Mouse (Mus musculus) ES-Bruce4 (cell line): ENCODE data around the gene Lhx8. TPM values are rescaled to one million over a fixed set of nuclear protein-coding genes. Genes with fewer than 3 reads are reported as not detected.

Source experiments
- H3K27ac ChIP-seq: 2 replicates; pipeline ENCODE4 v1.5.1; 2012; ENCODE audit warnings: low read length, inconsistent platforms; ENCODE audit not compliant: insufficient read depth
- H3K27me3 ChIP-seq: 2 replicates; pipeline ENCODE4 v1.6.1; 2012; ENCODE audit warnings: mild to moderate bottlenecking, low read length, inconsistent platforms; ENCODE audit not compliant: control insufficient read depth, poor library complexity, insufficient read depth, severe bottlenecking
- H3K36me3 ChIP-seq: 2 replicates; pipeline ENCODE4 v1.6.1; 2012; ENCODE audit warnings: inconsistent platforms, mild to moderate bottlenecking, low read length, moderate library complexity; ENCODE audit not compliant: control insufficient read depth, poor library complexity, insufficient read depth, severe bottlenecking
- H3K4me1 ChIP-seq: one replicate; pipeline ENCODE4 v1.8.1; 2011; ENCODE audit warnings: low read length; ENCODE audit not compliant: control insufficient read depth, insufficient read depth
- H3K4me3 ChIP-seq: 2 replicates; pipeline ENCODE4 v1.5.1; 2011; ENCODE audit warnings: low read depth, mild to moderate bottlenecking, low read length
- H3K9ac ChIP-seq: 2 replicates; pipeline ENCODE4 v1.6.1; 2012; ENCODE audit warnings: low read depth, mild to moderate bottlenecking, inconsistent platforms; ENCODE audit not compliant: poor library complexity, severe bottlenecking
- H3K9me3 ChIP-seq: replicated peaks from 2 replicates; pipeline ENCODE4 v1.6.1; 2012; ENCODE audit warnings: mild to moderate bottlenecking, low read length, inconsistent platforms; ENCODE audit not compliant: control insufficient read depth, poor library complexity, insufficient read depth, severe bottlenecking
- CTCF ChIP-seq: IDR thresholded peaks from one replicate; pipeline ENCODE4 v1.8.1; 2011; ENCODE audit warnings: low read depth, low read length
- EP300 ChIP-seq: IDR thresholded peaks from 2 replicates; pipeline ENCODE4 v1.6.1; 2011; ENCODE audit warnings: low read depth, low read length; ENCODE audit not compliant: insufficient read depth
- POLR2A ChIP-seq: IDR thresholded peaks from one replicate; pipeline ENCODE4 v1.8.1; 2011; ENCODE audit warnings: low read length; ENCODE audit not compliant: insufficient read depth
- polyA plus RNA-seq: library from polyadenylated mRNA; stranded (reverse); fragments of >200 nt; gene quantifications from 2 replicates; pipeline ENCODE4 v1.2.4, GENCODE M21; 2011; ENCODE audit warnings: low read depth; ENCODE audit not compliant: missing spikeins, insufficient read depth, insufficient read length

Lhx8 gene
- polyA plus RNA-seq, 1 experiment = not detected

GRCm38 (mm10) chr3:154359231-154359630 lies 28.8 kb upstream of the Lhx8 start:
- Histone ChIP-seq H3K27me3 (no peaks in the 10 kb centered on the region), H3K4me1 (no peaks in the 10 kb centered on the region), H3K9me3 (no peaks in the 10 kb centered on the region), H3K4me3 (no peak overlapping the region), H3K36me3 (no peaks in the 10 kb centered on the region), H3K9ac (no peak overlapping the region), H3K27ac (no peak overlapping the region)
- TF ChIP-seq POLR2A (no peak), CTCF (no peak), EP300 (no peak)

DNA sequence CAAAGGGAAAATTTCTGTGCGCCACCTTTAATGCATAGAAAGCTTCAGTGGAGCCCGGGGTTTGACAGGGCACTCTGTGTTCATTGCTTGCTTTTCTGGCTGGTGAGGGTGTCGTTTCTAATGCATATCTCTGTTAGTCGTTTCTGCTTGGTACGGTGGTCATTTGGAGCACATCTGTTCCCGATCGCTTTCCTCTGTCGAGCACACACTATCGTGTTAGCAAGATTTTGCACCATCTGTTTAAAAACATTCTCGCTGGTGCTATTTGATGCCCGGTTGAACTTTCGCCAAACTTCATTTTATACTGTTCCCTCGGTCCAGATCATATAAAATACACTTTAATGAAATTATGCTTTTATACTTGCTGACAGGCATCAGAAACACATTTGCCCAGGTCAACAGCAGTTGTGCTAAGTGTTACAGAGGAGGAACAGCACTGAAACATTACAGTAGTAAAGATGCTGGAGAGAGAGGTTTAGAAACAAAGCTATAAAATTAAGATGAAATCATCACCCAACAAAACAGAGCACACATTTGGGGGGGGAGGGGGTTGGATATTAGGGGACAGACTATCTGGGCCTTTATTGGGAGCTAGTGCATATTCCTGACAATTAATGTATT lies 9.9 kb upstream of the Lhx8 start:
- Histone ChIP-seq H3K9ac (no peak overlapping the region), H3K27ac (no peak overlapping the region), H3K4me1 (no peaks in the 10 kb centered on the region), H3K9me3 (no peaks in the 10 kb centered on the region), H3K36me3 (no peaks in the 10 kb centered on the region), H3K4me3 (no peak overlapping the region), H3K27me3 (no peaks in the 10 kb centered on the region)
- TF ChIP-seq POLR2A = no peak
- TF ChIP-seq EP300 = no peak
- TF ChIP-seq CTCF = no peak

DNA sequence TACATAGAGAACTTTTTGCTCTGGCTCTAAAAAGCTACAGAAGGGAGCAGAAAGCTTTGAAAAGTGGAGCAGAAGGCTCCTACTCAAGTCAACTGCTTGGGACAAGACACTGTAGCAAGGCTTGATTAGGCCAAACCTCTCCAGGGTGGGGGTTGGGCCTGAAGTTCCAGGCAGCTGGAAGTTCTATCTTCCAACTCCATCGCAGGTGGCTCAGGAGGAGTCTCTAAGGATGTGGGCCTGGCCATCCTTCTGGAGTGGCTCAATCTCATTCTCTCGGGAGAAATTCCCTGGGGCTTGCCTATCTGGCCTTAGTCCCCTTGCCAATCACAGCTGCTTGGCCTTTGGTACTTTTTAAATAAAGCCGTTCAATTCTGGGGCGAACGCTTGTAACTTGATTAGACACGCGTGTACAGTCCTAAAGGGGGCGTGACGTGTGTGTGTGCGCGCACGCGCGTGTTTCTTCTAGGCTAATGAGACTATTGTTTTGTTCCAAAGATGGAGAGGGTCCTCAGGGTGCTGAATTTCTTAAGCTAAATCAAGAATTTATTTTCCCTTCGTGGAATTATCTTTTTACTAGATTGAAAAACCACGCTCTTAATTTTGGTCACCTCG lies 9.3 kb upstream of the Lhx8 start:
- no peaks in the 10 kb centered on the region for H3K9me3 ChIP-seq
- no peak overlapping the region for H3K27ac ChIP-seq
- no peak overlapping the region for H3K9ac ChIP-seq
- peaks cover 2% of the 10 kb centered on the region; the same call in 1 of the 2 replicates for H3K27me3 ChIP-seq
- TF ChIP-seq EP300 (no peak), CTCF (no peak), POLR2A (no peak)
- no peaks in the 10 kb centered on the region for H3K4me1 ChIP-seq
- no peak overlapping the region for H3K4me3 ChIP-seq
- H3K36me3 ChIP-seq = no peaks in the 10 kb centered on the region

GRCm38 (mm10) chr3:154334806-154335205 lies 4.3 kb upstream of the Lhx8 start:
- H3K27me3 ChIP-seq = peaks cover 31% of the 10 kb centered on the region
- H3K27ac ChIP-seq = no peak overlapping the region
- no peaks in the 10 kb centered on the region for H3K4me1 ChIP-seq
- no peak overlapping the region for H3K9ac ChIP-seq
- H3K36me3 ChIP-seq = no peaks in the 10 kb centered on the region
- no peak for TF ChIP-seq EP300
- TF ChIP-seq POLR2A = no peak
- H3K9me3 ChIP-seq = no peaks in the 10 kb centered on the region
- H3K4me3 ChIP-seq = no peak overlapping the region

- Histone ChIP-seq H3K9me3 (no peaks in the 10 kb centered on the region), H3K9ac (no peak overlapping the region), H3K4me3 (no peak overlapping the region), H3K4me1 (no peaks in the 10 kb centered on the region), H3K27me3 (peaks cover 44% of the 10 kb centered on the region), H3K27ac (no peak overlapping the region), H3K36me3 (no peaks in the 10 kb centered on the region)
- no peak for TF ChIP-seq EP300
- TF ChIP-seq CTCF = no peak
- TF ChIP-seq POLR2A = no peak
Measured at GRCm38 (mm10) chr3:154333401-154333999, 3.0 kb upstream of the Lhx8 start.

DNA sequence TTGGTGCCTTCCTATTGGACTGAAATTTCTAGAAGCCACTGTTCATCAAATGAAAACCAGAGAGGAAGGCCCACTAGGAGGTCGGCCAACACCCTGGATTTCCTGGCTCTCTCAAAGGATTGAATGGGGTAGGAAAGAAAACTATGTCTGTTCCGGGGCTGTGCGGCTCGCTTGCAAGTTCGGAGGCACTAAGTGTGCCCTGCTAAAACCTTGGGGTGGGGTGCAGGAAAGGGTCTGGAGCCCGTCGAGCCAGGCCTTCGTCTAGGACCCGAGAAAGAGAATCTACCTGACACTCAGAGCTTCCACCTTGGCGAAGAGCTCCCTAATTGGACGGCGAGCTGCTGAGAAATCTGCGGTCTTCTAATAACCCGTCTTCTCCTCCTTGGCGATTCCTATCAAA lies 2.5 kb upstream of the Lhx8 start:
- no peak overlapping the region for H3K4me3 ChIP-seq
- H3K27ac ChIP-seq = no peak overlapping the region

More for the DNA sequence above, 2.5 kb upstream of the Lhx8 start:
- H3K9me3 ChIP-seq = no peaks in the 10 kb centered on the region
- no peaks in the 10 kb centered on the region for H3K4me1 ChIP-seq
- H3K27me3 ChIP-seq = peaks cover 50% of the 10 kb centered on the region
- H3K36me3 ChIP-seq = no peaks in the 10 kb centered on the region
- TF ChIP-seq POLR2A (no peak), EP300 (no peak), CTCF (no peak)
- H3K9ac ChIP-seq = no peak overlapping the region
